Mouse (Mus musculus): ENCODE data around the gene Strn.
"Not testable (repeated sequence)": the region's sequence is repeated elsewhere in the genome, so short reads cannot be mapped to it uniquely, and the experiment has no call there.

Strn gene

GRCm38 (mm10) chr17:78710258-78710657 lies 26.7 kb downstream of the Strn start:
- no peak for DNase-seq (ENCODE audit: extremely low spot score)

GRCm38 (mm10) chr17:78708422-78708821 lies 28.6 kb downstream of the Strn start:
- no peak for DNase-seq (ENCODE audit: extremely low spot score)

- DNase-seq (ENCODE audit: extremely low spot score), result no peak
Measured at GRCm38 (mm10) chr17:78702988-78703387, 34.0 kb downstream of the Strn start.

GRCm38 (mm10) chr17:78698965-78699364 lies 38.0 kb downstream of the Strn start:
- no peak for DNase-seq (ENCODE audit: extremely low spot score)

DNA sequence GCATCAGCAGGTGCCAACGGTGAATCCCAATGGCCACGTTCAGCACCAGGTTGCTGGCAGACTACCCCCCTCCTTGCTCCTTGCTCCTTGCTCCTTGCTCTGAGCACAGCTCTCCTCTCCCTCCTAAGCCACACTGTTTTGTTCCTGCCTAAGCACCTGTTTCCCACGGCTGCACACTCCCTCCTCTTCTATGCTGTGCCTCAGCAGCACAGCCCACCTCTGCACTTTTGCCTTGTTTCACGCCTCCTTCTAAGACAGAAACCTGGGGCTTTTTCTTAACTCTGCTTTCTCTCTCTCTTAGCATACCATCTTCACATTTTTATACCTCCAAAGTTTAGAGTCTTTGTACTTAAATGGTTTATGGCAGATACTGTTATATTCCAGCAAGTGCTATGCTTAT lies 39.5 kb downstream of the Strn start:
- no peak for DNase-seq (ENCODE audit: extremely low spot score)

- DNase-seq (ENCODE audit: extremely low spot score), result no peak
Measured at GRCm38 (mm10) chr17:78696922-78697321, 40.1 kb downstream of the Strn start.

- not testable (repeated sequence) for DNase-seq (ENCODE audit: extremely low spot score)
Measured at GRCm38 (mm10) chr17:78689231-78689630, 47.8 kb downstream of the Strn start.

DNA sequence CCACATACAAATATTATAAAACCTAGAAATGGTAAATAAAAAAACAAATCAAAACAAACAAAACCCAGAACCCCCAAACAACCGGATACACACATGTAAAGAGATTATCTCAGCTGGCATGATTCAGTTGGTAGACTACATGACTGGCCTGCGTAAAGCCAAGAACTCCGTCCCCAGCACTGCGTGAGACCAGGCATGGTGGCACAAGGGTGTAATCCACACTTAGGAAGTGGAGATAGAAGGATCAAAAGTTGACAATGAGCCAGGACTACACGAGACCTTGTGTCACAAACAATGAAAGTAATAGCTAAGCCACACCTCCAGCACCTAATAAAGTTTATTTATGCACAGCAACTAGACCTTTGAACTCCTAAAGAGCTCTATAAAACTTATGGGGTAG lies 49.0 kb downstream of the Strn start:
- no peak for DNase-seq (ENCODE audit: extremely low spot score)

- no peak for DNase-seq (ENCODE audit: extremely low spot score)
Measured at GRCm38 (mm10) chr17:78685004-78685403, 52.0 kb downstream of the Strn start.

DNA sequence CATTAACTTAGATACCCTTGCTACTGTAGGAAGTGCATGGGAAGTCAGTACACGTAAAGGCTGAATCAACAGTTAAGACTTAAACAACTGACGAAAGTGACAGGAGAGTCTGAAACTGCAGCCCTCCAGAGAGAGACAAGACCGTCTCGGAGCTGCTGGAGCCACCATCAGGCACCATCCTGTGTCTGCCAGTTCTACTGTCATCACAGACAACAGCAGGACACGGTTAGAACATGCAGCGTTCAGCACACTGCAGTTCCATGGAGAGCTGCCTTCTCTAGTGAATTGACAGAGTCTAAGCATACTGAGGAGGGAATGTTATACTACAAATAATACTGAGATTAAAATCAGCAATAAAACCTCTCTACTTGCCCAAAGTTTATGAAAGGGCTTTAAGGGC lies 54.6 kb downstream of the Strn start:
- no peak for DNase-seq (ENCODE audit: extremely low spot score)

DNA sequence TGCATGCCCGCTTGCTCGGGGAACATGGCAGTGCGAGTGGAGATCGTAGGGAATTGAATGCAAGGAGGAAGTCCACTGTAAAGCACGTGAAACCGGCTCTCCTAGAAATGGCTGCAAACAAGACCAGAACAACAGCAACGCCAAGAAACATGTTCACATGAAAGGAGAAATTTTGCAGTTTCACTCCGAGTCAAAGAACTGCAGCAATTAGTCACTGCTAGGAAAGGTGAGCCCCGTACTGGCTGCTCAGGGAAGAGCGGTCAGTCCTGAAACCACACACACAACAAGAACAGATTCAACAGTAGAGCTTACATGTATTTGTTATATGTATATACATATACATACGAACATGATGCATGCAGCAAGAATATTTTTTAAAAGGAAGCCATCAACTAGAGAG lies 57.5 kb downstream of the Strn start:
- DNase-seq (ENCODE audit: extremely low spot score), result no peak

- no peak for DNase-seq (ENCODE audit: extremely low spot score)
Measured at GRCm38 (mm10) chr17:78676813-78677212, 60.2 kb downstream of the Strn start.

GRCm38 (mm10) chr17:78664962-78665545 lies 71.9 kb downstream of the Strn start:
- DNase-seq (ENCODE audit: extremely low spot score), result no peak

DNA sequence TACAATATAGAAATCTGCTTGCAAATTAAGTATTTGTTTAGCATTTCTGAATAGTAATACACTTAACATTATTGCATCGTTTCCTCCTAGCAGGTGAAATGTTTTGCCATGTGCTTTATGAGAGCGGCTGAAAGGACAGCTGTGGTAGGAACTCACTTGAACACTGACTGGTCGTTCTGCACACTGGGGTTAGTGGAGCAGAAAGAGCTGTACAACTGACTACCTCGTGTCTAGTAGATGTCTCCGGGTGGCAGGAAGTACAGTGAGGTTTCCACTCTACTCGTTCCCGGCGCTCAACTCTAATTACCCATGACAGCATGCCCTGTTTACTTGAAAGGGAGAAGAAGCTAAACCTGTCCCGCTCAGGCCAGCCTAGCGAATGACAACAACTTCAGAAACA lies 82.2 kb downstream of the Strn start:
- DNase-seq (ENCODE audit: extremely low spot score), result no peak

DNA sequence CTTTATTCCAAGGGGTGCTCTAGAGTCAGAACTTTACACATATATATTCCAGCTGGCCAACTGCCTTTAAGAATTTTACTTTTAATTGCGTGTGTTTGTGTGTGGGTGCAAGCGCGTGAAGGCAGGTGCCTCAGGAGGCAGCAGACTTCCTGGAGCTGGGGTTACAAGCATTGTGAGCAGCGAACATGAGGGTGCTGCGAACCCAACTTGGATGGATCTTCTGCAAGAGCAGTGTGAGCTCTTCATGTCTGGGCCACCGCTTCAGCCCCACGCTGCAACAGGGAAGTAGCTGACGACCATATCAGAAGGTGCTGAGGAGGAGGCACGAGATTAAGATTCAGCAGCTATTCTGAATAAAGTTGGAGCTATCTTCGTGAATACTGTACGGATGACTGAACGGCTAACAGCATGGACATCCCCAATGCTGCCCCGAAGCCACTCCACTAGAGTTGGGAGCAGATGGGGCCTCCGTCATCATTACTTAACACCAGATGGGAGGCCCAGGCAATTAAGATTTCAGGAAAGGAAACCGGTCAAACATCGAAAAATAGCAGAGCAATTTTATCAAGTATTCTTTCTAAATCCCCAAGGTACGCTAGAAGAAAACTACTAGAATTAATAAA lies 93.0 kb downstream of the Strn start:
- DNase-seq (ENCODE audit: extremely low spot score), result no peak

DNA sequence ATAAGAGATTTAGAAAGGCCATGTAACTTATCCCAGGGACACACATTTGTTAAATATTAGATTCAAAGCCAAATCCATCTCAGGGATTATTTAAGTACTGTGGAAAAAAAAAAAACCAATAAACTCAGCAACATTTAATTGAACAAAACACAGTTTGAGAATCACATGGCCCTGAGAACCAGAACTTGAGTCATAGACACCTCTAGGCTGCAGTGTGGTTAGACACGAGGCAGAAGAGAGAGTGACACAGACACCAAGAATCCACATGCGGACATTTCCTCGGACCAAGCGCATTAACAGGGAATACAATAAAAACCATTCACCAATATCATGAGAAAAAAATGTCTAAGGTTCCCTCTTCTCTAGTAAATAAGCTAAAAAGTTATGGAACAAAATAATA lies 94.7 kb downstream of the Strn start:
- no peak for DNase-seq (ENCODE audit: extremely low spot score)

DNA sequence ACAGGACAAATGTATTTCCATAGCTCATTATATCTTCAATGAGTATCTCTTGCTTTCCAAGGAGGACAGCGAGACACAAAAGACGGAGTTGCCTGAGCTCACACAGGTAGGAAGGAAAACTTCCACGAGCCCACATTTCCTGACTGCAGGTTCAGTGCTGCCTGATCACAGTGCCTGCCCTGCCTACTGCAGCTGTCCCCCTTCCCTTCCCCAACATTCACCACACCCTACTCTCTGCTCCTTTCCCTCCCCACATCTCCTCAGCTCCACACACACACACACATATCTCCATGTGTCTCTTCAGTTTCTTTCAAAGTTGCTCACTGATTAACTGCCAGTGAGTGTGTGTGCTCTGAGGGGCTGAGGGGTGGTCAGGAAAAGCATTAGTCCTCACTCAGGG lies 96.6 kb downstream of the Strn start:
- no peak for DNase-seq (ENCODE audit: extremely low spot score)

GRCm38 (mm10) chr17:78639099-78639498 lies 97.9 kb downstream of the Strn start:
- no peak for DNase-seq (ENCODE audit: extremely low spot score)

GRCm38 (mm10) chr17:78637140-78637539 lies 99.9 kb downstream of the Strn start:
- no peak for DNase-seq (ENCODE audit: extremely low spot score)

DNA sequence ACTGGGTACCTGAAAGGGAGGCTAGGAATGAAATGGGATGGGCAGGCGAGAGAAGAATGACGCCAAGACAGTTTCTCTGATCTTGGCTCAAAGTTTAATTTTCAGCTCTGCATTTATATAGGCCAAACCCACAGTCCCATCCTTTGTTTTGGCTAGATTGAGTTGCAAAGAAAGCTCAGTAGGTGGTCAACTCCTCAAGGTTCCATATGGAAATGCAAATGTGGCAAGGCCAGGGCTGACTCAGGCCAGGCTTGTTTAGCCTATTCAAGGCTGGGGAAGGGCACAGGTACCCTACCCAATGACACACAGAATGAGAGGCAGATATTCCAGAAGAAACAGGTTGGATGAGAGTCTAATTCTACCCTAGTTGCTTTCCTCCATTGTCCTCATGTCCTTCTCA lies 101.4 kb downstream of the Strn start:
- DNase-seq (ENCODE audit: extremely low spot score), result no peak

DNA sequence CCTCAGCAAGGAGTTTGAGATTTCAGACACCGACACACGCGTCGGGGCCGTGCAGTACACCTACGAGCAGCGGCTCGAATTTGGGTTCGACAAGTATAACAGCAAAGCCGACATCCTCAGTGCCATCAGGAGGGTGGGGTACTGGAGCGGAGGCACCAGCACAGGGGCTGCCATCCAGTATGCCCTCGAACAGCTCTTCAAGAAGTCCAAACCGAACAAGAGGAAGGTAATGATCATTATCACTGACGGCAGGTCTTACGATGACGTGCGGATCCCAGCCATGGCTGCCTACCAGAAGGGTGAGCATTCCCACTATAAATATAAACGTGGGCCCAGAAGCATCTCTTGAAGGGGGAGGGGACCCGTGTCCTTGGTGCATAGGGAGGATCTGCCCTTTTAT lies 112.1 kb downstream of the Strn start:
- no peak for DNase-seq (ENCODE audit: extremely low spot score)

GRCm38 (mm10) chr17:78621863-78622262 lies 115.1 kb downstream of the Strn start:
- no peak for DNase-seq (ENCODE audit: extremely low spot score)

- no peak for DNase-seq (ENCODE audit: extremely low spot score)
Measured at GRCm38 (mm10) chr17:78620740-78621139, 116.3 kb downstream of the Strn start.

GRCm38 (mm10) chr17:78619981-78620380 lies 117.0 kb downstream of the Strn start:
- DNase-seq (ENCODE audit: extremely low spot score), result no peak

Data from embryo, embryonic 9.5 days (tissue).